Mouse (Mus musculus) spleen, postnatal 0 days (tissue): ENCODE measurements around the gene Tubb3. TPM values are rescaled to one million over a fixed set of nuclear protein-coding genes. Genes with fewer than 3 reads are reported as not detected.

ENCODE experiments used
- polyA plus RNA-seq: library from polyadenylated mRNA; unstranded; fragments of >200 nt; fragmentation: Nextera tagmentation; extraction: Ambion mirVana; gene quantifications from 2 replicates; pipeline ENCODE4 v1.2.1, GENCODE M21; 2015

Tubb3 gene
- polyA plus RNA-seq: 0.49 and 0.63 TPM in 2 replicates

DNA sequence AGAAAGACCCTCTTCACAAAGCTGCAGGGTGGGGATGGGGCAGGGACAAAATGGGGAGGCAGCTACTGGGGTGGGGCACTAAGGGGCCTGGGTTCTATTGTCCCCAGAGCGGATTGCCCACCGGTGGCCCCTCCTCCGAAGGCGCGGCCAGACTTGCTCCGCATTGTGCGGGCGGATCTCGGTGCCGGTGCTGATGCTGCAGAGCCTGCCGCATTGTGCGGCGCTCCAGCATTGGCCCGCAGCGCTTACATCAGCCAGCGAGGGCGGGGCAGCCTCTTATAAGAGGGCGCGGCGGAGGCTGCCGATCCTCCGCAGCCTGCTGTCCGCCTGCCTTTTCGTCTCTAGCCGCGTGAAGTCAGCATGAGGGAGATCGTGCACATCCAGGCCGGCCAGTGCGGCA is at the start of gene Tubb3:
Gene Tubb3, plus strand, starts transcription at position 179 of the 400 bp plus-strand sequence.

DNA sequence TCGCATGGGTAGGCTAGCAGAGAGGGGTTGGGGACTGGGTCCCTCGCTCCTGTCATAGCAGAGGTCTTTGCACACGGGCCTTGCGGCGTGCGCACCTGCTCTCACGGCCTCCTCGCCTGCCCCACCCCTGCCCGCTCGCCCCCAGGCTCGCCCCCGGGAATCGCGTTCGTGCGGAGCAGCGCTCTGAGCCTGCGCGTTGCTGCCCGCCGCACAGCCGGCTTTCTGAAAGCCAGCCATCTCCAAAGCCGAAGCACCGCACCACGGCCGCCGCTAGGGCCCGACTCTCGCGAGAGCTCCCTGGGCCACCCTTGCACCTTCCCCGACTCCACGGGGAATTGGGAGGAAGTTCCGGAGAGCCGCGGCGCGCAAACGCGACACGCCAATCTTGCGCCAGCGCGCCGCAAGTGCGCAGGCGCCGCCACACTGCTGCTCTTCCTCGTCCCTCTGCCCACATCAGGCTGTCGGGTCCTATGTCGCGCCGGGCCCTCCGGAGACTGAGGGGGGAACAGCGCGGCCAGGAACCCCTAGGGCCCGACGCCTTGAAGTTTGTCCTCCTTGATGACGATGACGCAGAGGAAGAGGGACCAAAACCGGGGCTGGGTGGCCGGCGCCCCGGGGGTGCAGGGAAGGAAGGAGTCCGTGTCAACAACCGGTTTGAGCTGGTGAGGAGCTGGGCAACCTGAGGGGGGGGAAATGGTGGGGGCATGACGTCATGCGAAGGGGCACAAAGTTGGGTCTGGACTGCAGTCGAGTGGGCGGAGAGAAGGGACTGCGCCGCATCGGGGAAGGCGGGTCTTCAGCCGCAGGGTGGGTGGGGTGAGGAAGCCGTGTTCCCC is 37.6 kb upstream of the Tubb3 start, which contains the start of gene Tcf25:
Gene Tcf25, plus strand, starts transcription at position 351 of the 836 bp plus-strand sequence.

DNA sequence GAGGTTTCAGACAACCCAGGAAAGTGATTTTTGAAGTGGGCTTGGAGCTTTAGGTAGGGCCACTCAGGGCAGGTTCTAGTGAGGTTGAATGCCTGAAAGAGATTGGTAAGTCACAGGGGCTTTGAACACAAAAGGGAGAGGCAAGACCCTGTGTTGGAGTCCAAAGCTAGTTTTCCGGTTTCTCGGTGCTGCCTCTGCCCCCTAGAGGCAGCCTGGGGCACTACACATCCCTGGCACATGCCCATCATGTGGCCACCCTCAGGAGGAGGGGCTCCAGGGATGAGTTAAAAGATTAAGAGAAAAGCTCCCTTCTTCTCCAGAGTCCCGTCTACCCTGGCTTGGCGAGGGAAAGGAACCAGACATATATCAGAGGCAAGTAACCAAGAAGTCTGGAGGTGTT is 4.4 kb upstream of the Tubb3 start, which contains the start of gene Mc1r:
Gene Mc1r, plus strand, starts transcription at position 322 of the 400 bp plus-strand sequence.

DNA sequence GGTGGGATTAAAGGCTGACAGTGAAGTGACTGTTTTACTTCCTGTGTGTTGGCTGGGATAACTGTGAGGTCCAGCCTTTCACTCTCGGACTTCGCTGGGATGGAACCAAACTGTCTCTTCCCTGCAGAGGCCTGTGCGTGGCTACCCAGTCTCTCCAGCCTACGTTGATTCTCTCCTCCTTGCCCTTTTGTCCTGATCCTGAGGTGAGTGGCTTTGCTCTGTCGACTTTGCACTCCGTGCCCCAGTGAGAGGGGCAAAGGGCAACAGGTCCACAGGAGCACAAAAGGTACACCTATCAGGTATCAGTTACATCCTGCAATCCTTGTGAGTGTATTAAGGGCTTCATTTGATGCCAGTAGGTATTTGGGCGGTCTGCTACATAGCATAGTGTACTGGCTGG is 12.2 kb downstream of the Tubb3 start, which contains the start of gene Def8:
Gene Def8, plus strand, starts transcription at position 87 of the 400 bp plus-strand sequence.

Other genes with a start within 250 kb of the Tubb3 start
- 8.9 and 10.5 TPM in 2 replicates for gene Dpep1, start 225.2 kb upstream of the Tubb3 start, polyA plus RNA-seq
- 85.5 and 99.0 TPM in 2 replicates for gene Chmp1a, start 198.7 kb upstream of the Tubb3 start, polyA plus RNA-seq
- 0.33 and 0.43 TPM in 2 replicates for gene Spata33, start 198.6 kb upstream of the Tubb3 start, polyA plus RNA-seq
- 9.7 and 11.9 TPM in 2 replicates for gene Cdk10, start 186.6 kb upstream of the Tubb3 start, polyA plus RNA-seq
- gene Spata2l, start 175.2 kb upstream of the Tubb3 start, polyA plus RNA-seq: 1.5 and 2.4 TPM in 2 replicates
- 11.3 and 12.2 TPM in 2 replicates for gene Zfp276, start 157.2 kb upstream of the Tubb3 start, polyA plus RNA-seq
- gene Vps9d1, start 157.1 kb upstream of the Tubb3 start, polyA plus RNA-seq: 7.9 and 10.9 TPM in 2 replicates
- gene Fanca, start 92.8 kb upstream of the Tubb3 start, polyA plus RNA-seq: 27.5 and 28.0 TPM in 2 replicates
- gene Spire2, start 78.7 kb upstream of the Tubb3 start, polyA plus RNA-seq: 3.0 and 3.4 TPM in 2 replicates
- gene Tcf25, start 37.7 kb upstream of the Tubb3 start, polyA plus RNA-seq: 81.3 and 88.0 TPM in 2 replicates
- gene Mc1r, start 4.3 kb upstream of the Tubb3 start, polyA plus RNA-seq: 0.13 and 0.18 TPM in 2 replicates
- 16.1 and 17.4 TPM in 2 replicates for gene Def8, start 12.1 kb downstream of the Tubb3 start, polyA plus RNA-seq
- 29.8 and 33.5 TPM in 2 replicates for gene Afg3l1, start 66.5 kb downstream of the Tubb3 start, polyA plus RNA-seq
- gene Dbndd1, start 104.0 kb downstream of the Tubb3 start, polyA plus RNA-seq: 0.12 and 0.22 TPM in 2 replicates
- gene Gas8, start 107.4 kb downstream of the Tubb3 start, polyA plus RNA-seq: 4.4 and 5.3 TPM in 2 replicates
- 1.9 and 2.7 TPM in 2 replicates for gene Rhou, start 242.5 kb downstream of the Tubb3 start, polyA plus RNA-seq